Mouse (Mus musculus): Measurements from ENCODE around the gene Surf6. TPM values are rescaled to one million over a fixed set of nuclear protein-coding genes. Genes with fewer than 3 reads are reported as not detected.
A peak's percentile ranks its signal among the peaks of the same experiment; 100 is the strongest.

The Surf6 gene
- polyA plus RNA-seq (2016; fragmentation: Nextera tagmentation; extraction: Ambion mirVana): 28.8 and 29.5 TPM in 2 replicates

DNA sequence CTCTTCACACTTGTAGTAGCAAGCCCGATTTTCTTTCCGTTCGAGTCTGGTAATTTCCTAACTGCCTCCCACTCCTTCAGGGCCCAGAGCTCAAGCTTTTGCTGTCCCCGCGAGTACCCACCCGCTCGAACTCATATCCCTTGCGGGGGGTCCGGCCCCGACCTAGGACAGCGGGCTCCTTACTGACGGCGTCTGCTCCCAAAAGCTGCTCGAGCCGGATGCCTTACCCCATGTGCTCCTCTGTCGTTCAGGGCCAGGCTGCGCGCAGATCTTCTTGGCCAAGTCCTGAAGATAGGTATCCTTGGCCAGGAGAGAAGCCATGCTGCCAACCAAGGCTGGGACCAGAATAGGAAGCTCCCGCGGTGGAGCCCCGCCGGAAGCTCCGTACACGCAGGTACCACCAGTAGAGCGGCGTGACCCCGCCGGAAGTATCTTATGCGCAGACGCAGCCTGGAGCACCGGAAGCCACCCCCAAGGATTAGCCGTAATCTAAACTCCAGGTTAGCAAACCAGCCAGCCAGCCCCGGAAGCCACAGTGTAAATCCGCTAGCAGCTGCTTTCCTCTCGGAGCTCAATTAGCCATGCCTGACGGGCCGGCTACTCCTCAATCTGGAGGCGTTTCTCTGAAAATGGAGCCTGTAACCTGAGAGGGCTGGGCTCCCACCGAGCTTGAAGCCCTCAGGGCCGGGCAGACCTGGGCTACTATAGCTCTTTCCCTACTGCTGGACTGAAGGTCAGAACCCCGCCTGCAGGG lies at the start of gene Surf6:
Gene Surf6, minus strand, starts transcription at position 413 of the 754 bp plus-strand sequence.
- peak; percentile 97 for ATAC-seq (ENCODE audit: low FRiP score)
- Histone ChIP-seq H3K27me3 (no peaks in the 10 kb centered on the region), H3K9me3 (no peaks in the 10 kb centered on the region), H3K27ac (peak within 1 kb of the TSS; percentile 92), H3K4me3 (replicated peaks) (peak within 1 kb of the TSS; percentile 79), H3K9ac (peak within 1 kb of the TSS; percentile 82), H3K4me2 (peak within 1 kb of the TSS; percentile 81), H3K4me1 (peaks cover 24% of the 10 kb centered on the region), H3K36me3 (replicated peaks) (peaks cover 63% of the 10 kb centered on the region)
- under 1% methylated on average over 41 of the region's 41 CpGs for WGBS

DNA sequence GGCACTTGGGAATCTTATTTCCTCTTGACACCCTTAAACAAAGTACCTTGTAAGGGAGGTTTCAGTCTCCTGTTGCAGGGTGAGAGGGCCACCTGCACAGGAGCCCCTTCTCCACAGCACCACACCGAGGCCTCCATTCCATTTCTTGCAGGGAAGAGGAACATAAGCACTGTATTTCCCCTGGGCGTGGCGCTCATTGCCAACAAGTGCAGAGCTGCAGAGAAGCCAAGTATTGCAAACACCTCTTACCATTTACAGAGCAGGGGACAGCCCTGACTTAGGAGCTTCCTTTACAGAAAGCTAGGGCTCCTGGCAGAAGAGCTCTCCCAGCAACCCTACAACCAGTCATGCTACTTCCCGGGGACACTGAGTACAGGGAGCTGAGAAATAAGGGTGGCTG lies 49.5 kb upstream of the Surf6 start:
- peaks cover 64% of the 10 kb centered on the region for H3K36me3 ChIP-seq (replicated peaks)
- WGBS: 93% methylated on average over 4 of the region's 4 CpGs
- no peak overlapping the region for H3K9ac ChIP-seq
- no peaks in the 10 kb centered on the region for H3K27me3 ChIP-seq
- ATAC-seq (ENCODE audit: low FRiP score): no peak
- no peak overlapping the region for H3K4me3 ChIP-seq (replicated peaks)
- H3K4me2 ChIP-seq: no peak overlapping the region
- no peaks in the 10 kb centered on the region for H3K9me3 ChIP-seq
- no peaks in the 10 kb centered on the region for H3K4me1 ChIP-seq
- H3K27ac ChIP-seq: no peak overlapping the region

- ATAC-seq (ENCODE audit: low FRiP score): no peak
- WGBS: 89% methylated on average over 8 of the region's 8 CpGs
- H3K4me3 ChIP-seq (replicated peaks): no peak overlapping the region
- no peak overlapping the region for H3K27ac ChIP-seq
- no peak overlapping the region for H3K9ac ChIP-seq
- peaks cover 59% of the 10 kb centered on the region for H3K36me3 ChIP-seq (replicated peaks)
- no peaks in the 10 kb centered on the region for H3K27me3 ChIP-seq
- H3K4me2 ChIP-seq: no peak overlapping the region
- H3K9me3 ChIP-seq: no peaks in the 10 kb centered on the region
- no peaks in the 10 kb centered on the region for H3K4me1 ChIP-seq
Observed at GRCm38 (mm10) chr2:26951346-26951905, 48.7 kb upstream of the Surf6 start.

- H3K27ac ChIP-seq: no peak overlapping the region
Observed at GRCm38 (mm10) chr2:26950411-26950810, 47.7 kb upstream of the Surf6 start.

GRCm38 (mm10) chr2:26943253-26943652 lies 40.6 kb upstream of the Surf6 start:
- no peak overlapping the region for H3K4me2 ChIP-seq
- 0 out of 2 replicates have a peak, but pooled peaks cover 4% of the 10 kb centered on the region for H3K36me3 ChIP-seq (replicated peaks)
- H3K4me3 ChIP-seq (replicated peaks): no peak overlapping the region
- H3K9me3 ChIP-seq: no peaks in the 10 kb centered on the region
- ATAC-seq (ENCODE audit: low FRiP score): no peak
- no peak overlapping the region for H3K9ac ChIP-seq
- no peak overlapping the region for H3K27ac ChIP-seq
- H3K4me1 ChIP-seq: no peaks in the 10 kb centered on the region
- WGBS: 75% methylated on average over 3 of the region's 3 CpGs
- no peaks in the 10 kb centered on the region for H3K27me3 ChIP-seq

More at GRCm38 (mm10) chr2:26950411-26950810, 47.7 kb upstream of the Surf6 start:
- H3K4me3 ChIP-seq (replicated peaks): no peak overlapping the region
- no peak for ATAC-seq (ENCODE audit: low FRiP score)
- H3K9ac ChIP-seq: no peak overlapping the region
- peaks cover 50% of the 10 kb centered on the region for H3K36me3 ChIP-seq (replicated peaks)
- no peaks in the 10 kb centered on the region for H3K4me1 ChIP-seq
- no peak overlapping the region for H3K4me2 ChIP-seq
- H3K27me3 ChIP-seq: no peaks in the 10 kb centered on the region
- 86% methylated on average over 2 of the region's 2 CpGs for WGBS
- no peaks in the 10 kb centered on the region for H3K9me3 ChIP-seq

DNA sequence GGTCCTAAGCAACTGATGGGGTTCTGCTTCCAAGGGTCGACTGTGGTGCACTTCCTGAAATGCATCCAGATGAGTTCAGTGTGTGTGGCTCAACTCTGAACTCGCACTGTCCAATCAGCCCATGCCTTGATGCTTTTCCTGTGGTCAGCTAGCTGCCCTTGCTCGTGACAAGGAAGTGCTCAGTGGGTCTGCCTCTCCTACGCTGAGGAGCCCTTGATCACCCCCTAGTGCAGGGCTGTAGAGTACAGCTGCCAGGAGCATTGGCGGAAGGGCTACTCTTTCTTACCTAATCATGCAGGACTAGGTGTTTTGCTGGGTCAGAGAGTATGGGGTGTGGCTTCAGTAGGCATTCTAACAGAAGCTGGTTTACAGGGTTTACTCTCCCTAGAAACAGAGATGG lies 38.9 kb upstream of the Surf6 start:
- Histone ChIP-seq H3K4me1 (no peaks in the 10 kb centered on the region), H3K27me3 (0 out of 2 replicates have a peak, but pooled peaks cover 3% of the 10 kb centered on the region), H3K27ac (no peak overlapping the region), H3K9ac (no peak overlapping the region), H3K9me3 (no peaks in the 10 kb centered on the region), H3K36me3 (replicated peaks) (0 out of 2 replicates have a peak, but pooled peaks cover 3% of the 10 kb centered on the region), H3K4me2 (no peak overlapping the region), H3K4me3 (replicated peaks) (no peak overlapping the region)
- 46% methylated on average over 5 of the region's 5 CpGs for WGBS
- no peak for ATAC-seq (ENCODE audit: low FRiP score)

DNA sequence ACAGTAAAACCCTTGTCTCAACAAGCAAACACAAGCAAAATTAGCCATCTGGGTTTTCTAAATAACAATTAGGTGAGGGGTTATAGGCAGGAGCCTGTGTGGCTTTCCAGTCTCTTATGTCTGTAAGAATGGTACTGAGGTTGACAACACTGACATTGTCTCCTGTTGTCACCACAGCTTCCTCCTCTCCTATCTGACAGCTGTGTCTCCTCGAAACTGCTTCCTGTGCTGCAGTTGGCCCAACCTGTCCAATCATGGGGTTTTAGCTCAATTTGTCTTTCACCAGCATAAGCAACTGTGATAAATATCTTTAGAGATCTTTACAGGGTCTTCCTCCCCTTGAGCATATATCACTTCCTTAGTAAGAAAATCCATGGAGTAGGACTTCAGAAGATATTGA lies 33.7 kb upstream of the Surf6 start:
- Histone ChIP-seq H3K9ac (no peak overlapping the region), H3K27ac (no peak overlapping the region), H3K4me1 (peaks cover 11% of the 10 kb centered on the region), H3K4me3 (replicated peaks) (no peak overlapping the region), H3K9me3 (no peaks in the 10 kb centered on the region), H3K36me3 (replicated peaks) (no peaks in the 10 kb centered on the region), H3K27me3 (0 out of 2 replicates have a peak, but pooled peaks cover 3% of the 10 kb centered on the region), H3K4me2 (no peak overlapping the region)
- no peak for ATAC-seq (ENCODE audit: low FRiP score)
- 78% methylated on average over 1 of the region's 1 CpGs for WGBS

- H3K9me3 ChIP-seq: no peaks in the 10 kb centered on the region
- 0 out of 2 replicates have a peak, but pooled peaks cover 3% of the 10 kb centered on the region for H3K27me3 ChIP-seq
- no peak overlapping the region for H3K9ac ChIP-seq
- no peak overlapping the region for H3K4me3 ChIP-seq (replicated peaks)
- 0 out of 2 replicates have a peak, but pooled peaks cover 5% of the 10 kb centered on the region for H3K36me3 ChIP-seq (replicated peaks)
- H3K4me2 ChIP-seq: no peak overlapping the region
- 86% methylated on average over 2 of the region's 2 CpGs for WGBS
- H3K27ac ChIP-seq: no peak overlapping the region
- ATAC-seq (ENCODE audit: low FRiP score): no peak
- H3K4me1 ChIP-seq: peaks cover 21% of the 10 kb centered on the region
Observed at GRCm38 (mm10) chr2:26935286-26935685, 32.6 kb upstream of the Surf6 start.

GRCm38 (mm10) chr2:26933304-26934055 lies 30.8 kb upstream of the Surf6 start, which contains the start of the genes Surf4 and Stkld1:
Gene Surf4 (minus strand): TSS chr2:26933928.
Gene Stkld1 (plus strand): TSS chr2:26934047.
- Histone ChIP-seq H3K36me3 (replicated peaks) (peaks cover 17% of the 10 kb centered on the region), H3K27ac (peak within 1 kb of the TSS; percentile 86), H3K9me3 (no peaks in the 10 kb centered on the region), H3K4me1 (peaks cover 21% of the 10 kb centered on the region), H3K4me2 (peak within 1 kb of the TSS; percentile 82), H3K9ac (peak within 1 kb of the TSS; percentile 98), H3K27me3 (0 out of 2 replicates have a peak, but pooled peaks cover 3% of the 10 kb centered on the region), H3K4me3 (replicated peaks) (peak within 1 kb of the TSS; percentile 97)
- peak; percentile 94 for ATAC-seq (ENCODE audit: low FRiP score)
- WGBS: 1% methylated on average over 30 of the region's 70 CpGs

DNA sequence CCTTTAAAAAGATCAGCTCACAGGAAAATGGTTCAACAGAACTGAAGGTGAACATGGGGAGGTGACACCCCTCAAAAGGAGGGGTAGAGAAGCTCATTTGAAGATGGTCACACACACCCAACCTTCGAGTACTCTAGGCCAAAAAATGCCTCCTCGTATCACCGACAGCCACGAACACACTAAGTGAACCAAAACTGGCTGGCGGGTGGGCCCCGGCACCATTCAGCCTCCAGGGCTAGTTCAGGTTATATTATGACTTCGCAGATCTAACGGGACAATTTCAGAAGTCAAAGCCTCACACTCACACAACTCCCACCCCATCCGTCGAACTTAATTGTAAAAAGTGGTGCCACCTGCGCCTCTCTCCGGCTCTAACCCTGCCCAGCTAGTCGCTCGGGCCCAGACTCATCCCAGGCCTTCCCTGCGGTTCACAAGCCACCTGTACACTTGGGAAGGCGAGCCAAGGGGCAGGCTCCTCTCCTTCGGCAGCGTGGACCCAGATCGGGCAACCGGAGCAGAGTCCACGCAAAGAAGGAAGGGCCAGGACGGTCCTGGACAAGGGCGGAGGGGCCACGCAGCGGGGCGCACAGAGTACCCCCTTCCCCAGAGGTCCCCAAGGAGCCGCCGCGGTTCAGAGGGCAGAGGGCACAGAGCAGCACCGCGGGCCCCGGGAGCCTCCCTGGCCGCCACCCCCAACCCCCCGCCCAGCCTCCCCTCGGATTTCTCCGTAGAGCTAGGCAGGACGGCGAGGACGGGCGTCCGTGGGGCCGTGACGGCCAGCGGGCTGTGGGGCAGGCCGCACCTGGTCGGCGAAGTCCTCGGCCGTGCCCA lies 30.0 kb upstream of the Surf6 start:
- ATAC-seq (ENCODE audit: low FRiP score): peak; percentile 31
- Histone ChIP-seq H3K4me3 (replicated peaks) (peak overlapping the region; percentile 97), H3K27me3 (0 out of 2 replicates have a peak, but pooled peaks cover under 1% of the 10 kb centered on the region), H3K36me3 (replicated peaks) (peaks cover 22% of the 10 kb centered on the region), H3K9ac (peak overlapping the region; percentile 98), H3K4me1 (peaks cover 21% of the 10 kb centered on the region), H3K4me2 (peak overlapping the region; percentile 82), H3K27ac (peak overlapping the region; percentile 86), H3K9me3 (no peaks in the 10 kb centered on the region)
- WGBS: 4% methylated on average over 31 of the region's 49 CpGs

DNA sequence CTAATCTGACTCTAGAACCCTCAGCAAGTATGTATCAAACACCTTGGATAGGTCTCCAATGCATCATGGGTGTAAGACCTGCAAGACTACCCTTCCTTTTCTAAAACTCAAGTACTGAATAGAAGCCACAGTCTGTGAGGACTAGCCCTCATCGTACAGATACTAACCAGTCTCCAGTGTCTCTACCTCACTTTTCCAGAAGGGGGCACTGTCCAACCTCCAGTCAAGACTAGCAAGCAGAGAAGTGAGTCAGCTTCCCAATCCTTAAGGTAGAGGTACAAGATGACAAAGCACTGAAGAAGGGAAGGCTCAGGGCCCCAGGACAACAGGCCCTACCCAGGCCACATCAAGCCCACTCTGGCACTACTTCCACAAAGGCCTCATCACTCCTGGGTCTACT lies 27.7 kb upstream of the Surf6 start:
- 38% methylated on average over 1 of the region's 1 CpGs for WGBS
- Histone ChIP-seq H3K36me3 (replicated peaks) (peaks cover 40% of the 10 kb centered on the region), H3K9me3 (no peaks in the 10 kb centered on the region), H3K27ac (no peak overlapping the region), H3K4me1 (peaks cover 21% of the 10 kb centered on the region), H3K4me2 (no peak overlapping the region), H3K27me3 (no peaks in the 10 kb centered on the region), H3K9ac (no peak overlapping the region), H3K4me3 (replicated peaks) (no peak overlapping the region)
- no peak for ATAC-seq (ENCODE audit: low FRiP score)
